Mouse (Mus musculus): ENCODE measurements around the gene Pou4f1. TPM values are rescaled to one million over a fixed set of nuclear protein-coding genes. Genes with fewer than 3 reads are reported as not detected.
"Not testable (repeated sequence)": the region's sequence is repeated elsewhere in the genome, so short reads cannot be mapped to it uniquely, and the experiment has no call there.

Gene Pou4f1
- 2.7 and 5.6 TPM in 2 replicates for polyA plus RNA-seq (2015; fragmentation: Nextera tagmentation; extraction: Ambion mirVana)

DNA sequence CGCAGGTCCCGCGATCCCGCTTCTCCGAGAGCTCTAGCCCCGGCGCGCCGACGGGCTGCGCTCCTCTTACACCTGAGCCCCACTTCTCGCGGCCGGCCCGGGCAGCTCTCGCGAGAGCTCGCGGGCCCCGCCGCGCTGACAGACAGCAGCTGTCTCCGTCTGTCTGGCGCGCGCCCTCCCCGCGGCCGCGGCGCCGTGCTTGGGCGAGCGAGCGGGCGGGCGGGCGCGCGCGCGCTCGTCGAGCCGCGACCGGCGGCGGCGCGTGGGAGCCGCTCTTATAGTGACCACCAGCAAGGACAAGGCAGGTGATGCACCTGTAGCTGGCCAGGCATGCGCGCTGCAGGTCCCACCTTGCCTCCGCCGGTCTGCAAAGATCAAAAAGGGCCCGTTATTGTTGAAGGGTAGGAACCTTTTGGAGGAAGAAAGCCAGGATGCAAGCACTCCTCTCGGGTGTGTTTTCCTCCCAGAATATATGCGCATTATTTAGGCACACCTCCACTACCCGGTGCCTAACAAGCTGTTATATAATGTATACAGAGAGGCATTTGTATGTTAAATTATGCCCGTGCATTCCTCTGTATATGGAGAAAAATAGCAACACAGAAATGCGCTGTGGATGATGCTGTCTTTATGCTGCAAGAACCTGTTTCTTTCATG lies at the start of gene Pou4f1:
Gene Pou4f1, minus strand, starts transcription at position 34 of the 657 bp plus-strand sequence.
- Histone ChIP-seq H3K4me3 (peak within 1 kb of the TSS; percentile 57), H3K4me1 (peaks cover 29% of the 10 kb centered on the region), H3K27ac (no peak within 1 kb of the TSS), H3K4me2 (peak within 1 kb of the TSS; percentile 85), H3K9me3 (replicated peaks) (no peaks in the 10 kb centered on the region), H3K9ac (peak within 1 kb of the TSS; percentile 58), H3K36me3 (ENCODE audit: poor library complexity, severe bottlenecking) (no peaks in the 10 kb centered on the region), H3K27me3 (peaks cover 97% of the 10 kb centered on the region)
- ATAC-seq: peak; percentile 93
- under 1% methylated on average over 55 of the region's 62 CpGs for WGBS

DNA sequence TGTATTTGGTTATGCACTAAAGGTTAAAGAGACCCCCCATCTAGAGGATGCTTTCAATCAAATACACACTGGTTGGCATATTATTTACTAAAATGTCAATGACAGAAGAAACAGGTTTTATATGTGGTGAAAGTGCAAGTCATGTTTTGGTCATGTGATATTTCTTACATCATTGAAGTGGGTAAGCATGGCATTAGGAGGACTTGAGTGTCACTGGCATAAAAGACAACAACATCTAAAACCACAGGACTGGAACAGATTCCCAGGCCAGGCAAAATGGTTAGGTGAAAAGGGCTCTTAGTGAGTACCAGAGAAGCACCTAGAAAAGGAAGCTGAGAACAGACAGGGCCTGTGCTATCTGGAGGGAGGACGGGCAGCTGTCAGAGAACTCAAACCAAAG lies 43.9 kb upstream of the Pou4f1 start:
- peaks cover 21% of the 10 kb centered on the region for H3K36me3 ChIP-seq (ENCODE audit: poor library complexity, severe bottlenecking)
- H3K4me3 ChIP-seq: no peak overlapping the region
- H3K9ac ChIP-seq: no peak overlapping the region
- no peak for ATAC-seq
- WGBS: 95% methylated on average over 1 of the region's 1 CpGs
- H3K4me1 ChIP-seq: no peaks in the 10 kb centered on the region
- no peaks in the 10 kb centered on the region for H3K27me3 ChIP-seq
- H3K27ac ChIP-seq: no peak overlapping the region
- no peaks in the 10 kb centered on the region for H3K9me3 ChIP-seq (replicated peaks)
- H3K4me2 ChIP-seq: no peak overlapping the region

DNA sequence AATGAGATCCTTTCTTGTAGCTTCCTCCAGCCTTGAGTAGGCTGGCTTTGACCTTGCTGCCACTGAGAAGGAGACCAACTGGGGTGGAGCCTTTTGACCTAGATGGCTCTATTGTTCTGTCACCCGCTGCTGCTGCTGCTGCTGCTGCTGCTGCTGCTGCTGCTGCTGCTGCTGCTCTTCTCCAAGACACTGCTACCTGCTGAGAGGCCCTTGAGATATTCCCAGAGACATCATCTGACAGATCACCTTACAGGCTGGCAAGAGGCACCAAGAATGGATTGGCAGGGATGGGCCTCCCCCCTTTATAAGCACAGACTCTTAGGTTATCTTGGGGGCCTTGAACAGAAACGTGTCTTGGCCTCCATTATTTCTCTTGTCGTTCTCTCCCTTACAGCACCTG lies 35.0 kb upstream of the Pou4f1 start:
- not testable (repeated sequence) for H3K4me1 ChIP-seq; H3K9ac ChIP-seq; H3K27me3 ChIP-seq; H3K9me3 ChIP-seq (replicated peaks); H3K4me2 ChIP-seq; ATAC-seq; H3K27ac ChIP-seq; H3K4me3 ChIP-seq
- 75% methylated on average over 3 of the region's 3 CpGs for WGBS
- H3K36me3 ChIP-seq (ENCODE audit: poor library complexity, severe bottlenecking): peaks cover 84% of the 10 kb centered on the region

GRCm38 (mm10) chr14:104479751-104480150 lies 12.0 kb upstream of the Pou4f1 start:
- H3K4me2 ChIP-seq: no peak overlapping the region
- H3K4me1 ChIP-seq: no peaks in the 10 kb centered on the region
- H3K27me3 ChIP-seq: peaks cover 19% of the 10 kb centered on the region
- no peak overlapping the region for H3K27ac ChIP-seq
- no peaks in the 10 kb centered on the region for H3K9me3 ChIP-seq (replicated peaks)
- no peak overlapping the region for H3K9ac ChIP-seq
- 91% methylated on average over 8 of the region's 8 CpGs for WGBS
- no peak for ATAC-seq
- H3K36me3 ChIP-seq (ENCODE audit: poor library complexity, severe bottlenecking): peaks cover 23% of the 10 kb centered on the region
- H3K4me3 ChIP-seq: no peak overlapping the region

GRCm38 (mm10) chr14:104478593-104478992 lies 10.8 kb upstream of the Pou4f1 start:
- WGBS: 64% methylated on average over 5 of the region's 5 CpGs
- H3K27me3 ChIP-seq: peaks cover 31% of the 10 kb centered on the region
- no peak for ATAC-seq

DNA sequence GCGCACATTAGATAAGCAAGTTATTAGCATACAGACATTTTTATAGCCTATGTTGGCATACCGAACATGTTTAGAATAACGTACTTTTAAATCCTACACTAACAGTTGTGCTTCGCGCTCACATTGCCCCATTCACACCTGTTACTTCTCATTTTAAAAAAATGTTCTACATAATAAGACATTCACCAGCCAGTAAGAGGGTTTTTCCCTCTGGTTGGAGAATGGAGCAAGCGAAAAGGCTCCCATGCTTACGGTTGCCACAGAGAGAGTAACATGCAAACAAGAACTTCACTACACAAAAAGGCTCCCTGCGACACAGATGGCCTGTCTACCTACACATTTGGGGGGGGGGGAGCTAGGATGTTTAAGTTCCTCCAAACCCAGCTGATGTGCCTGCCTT lies 9.8 kb upstream of the Pou4f1 start:
- Histone ChIP-seq H3K27me3 (peaks cover 40% of the 10 kb centered on the region), H3K9me3 (replicated peaks) (no peaks in the 10 kb centered on the region), H3K27ac (no peak overlapping the region), H3K4me2 (no peak overlapping the region), H3K9ac (no peak overlapping the region), H3K4me3 (no peak overlapping the region), H3K36me3 (ENCODE audit: poor library complexity, severe bottlenecking) (peaks cover 23% of the 10 kb centered on the region), H3K4me1 (peaks cover 18% of the 10 kb centered on the region)
- no peak for ATAC-seq
- 95% methylated on average over 8 of the region's 8 CpGs for WGBS

More at GRCm38 (mm10) chr14:104478593-104478992, 10.8 kb upstream of the Pou4f1 start:
- H3K9ac ChIP-seq: no peak overlapping the region
- peaks cover 23% of the 10 kb centered on the region for H3K36me3 ChIP-seq (ENCODE audit: poor library complexity, severe bottlenecking)
- H3K4me3 ChIP-seq: no peak overlapping the region
- H3K27ac ChIP-seq: no peak overlapping the region
- no peaks in the 10 kb centered on the region for H3K9me3 ChIP-seq (replicated peaks)
- no peak overlapping the region for H3K4me2 ChIP-seq
- peaks cover 8% of the 10 kb centered on the region for H3K4me1 ChIP-seq

DNA sequence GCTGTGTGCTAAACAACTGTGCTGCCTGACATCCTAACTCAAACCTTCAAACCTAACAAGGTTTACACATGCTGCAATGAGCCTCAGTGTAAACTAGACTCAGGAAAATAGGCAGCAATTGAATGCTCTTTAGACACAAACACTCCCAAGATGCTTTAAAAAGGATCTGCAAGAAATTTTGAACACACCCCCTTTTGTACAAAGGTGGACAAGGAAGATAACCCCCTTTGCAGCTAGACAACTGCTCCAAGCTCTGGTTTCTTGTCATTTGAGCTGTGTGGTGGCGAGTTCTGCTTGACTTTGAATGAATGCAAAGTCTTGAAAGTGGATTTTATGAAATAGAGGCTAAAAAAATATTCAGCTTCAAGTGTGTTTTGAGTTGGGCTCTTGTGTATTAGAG lies 7.6 kb upstream of the Pou4f1 start:
- no peak for ATAC-seq
- no peak overlapping the region for H3K4me2 ChIP-seq
- H3K27me3 ChIP-seq: peaks cover 59% of the 10 kb centered on the region
- peaks cover 23% of the 10 kb centered on the region for H3K36me3 ChIP-seq (ENCODE audit: poor library complexity, severe bottlenecking)
- H3K9me3 ChIP-seq (replicated peaks): no peaks in the 10 kb centered on the region
- WGBS: 78% methylated on average over 1 of the region's 1 CpGs
- no peak overlapping the region for H3K9ac ChIP-seq
- no peak overlapping the region for H3K4me3 ChIP-seq
- no peak overlapping the region for H3K27ac ChIP-seq
- H3K4me1 ChIP-seq: peaks cover 22% of the 10 kb centered on the region

DNA sequence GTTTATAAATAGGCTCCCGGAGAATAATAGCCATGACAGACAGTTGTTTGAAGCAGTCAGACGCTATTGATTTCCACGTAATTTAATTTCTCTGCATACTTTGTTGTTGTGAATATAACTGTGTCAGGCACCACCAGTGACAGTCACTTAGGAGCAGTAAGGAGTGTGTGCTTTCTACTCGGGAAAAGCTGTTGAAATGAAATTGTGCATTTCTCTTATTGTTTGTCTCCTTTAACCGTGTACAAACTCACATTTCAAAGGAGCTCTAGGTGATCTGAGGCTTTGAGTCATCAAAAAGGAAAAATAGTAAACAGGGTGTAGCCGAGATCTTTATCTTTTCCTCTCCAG lies 798 bp upstream of the Pou4f1 start:
- 2% methylated on average over 6 of the region's 6 CpGs for WGBS
- H3K9me3 ChIP-seq (replicated peaks): no peaks in the 10 kb centered on the region
- H3K36me3 ChIP-seq (ENCODE audit: poor library complexity, severe bottlenecking): no peaks in the 10 kb centered on the region
- H3K9ac ChIP-seq: no peak overlapping the region
- H3K4me1 ChIP-seq: peaks cover 34% of the 10 kb centered on the region
- H3K27ac ChIP-seq: no peak overlapping the region
- H3K4me3 ChIP-seq: 0 out of 2 replicates have a peak overlapping the region, but pooled peaks have one; percentile 57
- peaks cover 96% of the 10 kb centered on the region for H3K27me3 ChIP-seq
- ATAC-seq: no peak
- peak overlapping the region; percentile 85; the same call in 1 of the 2 replicates for H3K4me2 ChIP-seq

DNA sequence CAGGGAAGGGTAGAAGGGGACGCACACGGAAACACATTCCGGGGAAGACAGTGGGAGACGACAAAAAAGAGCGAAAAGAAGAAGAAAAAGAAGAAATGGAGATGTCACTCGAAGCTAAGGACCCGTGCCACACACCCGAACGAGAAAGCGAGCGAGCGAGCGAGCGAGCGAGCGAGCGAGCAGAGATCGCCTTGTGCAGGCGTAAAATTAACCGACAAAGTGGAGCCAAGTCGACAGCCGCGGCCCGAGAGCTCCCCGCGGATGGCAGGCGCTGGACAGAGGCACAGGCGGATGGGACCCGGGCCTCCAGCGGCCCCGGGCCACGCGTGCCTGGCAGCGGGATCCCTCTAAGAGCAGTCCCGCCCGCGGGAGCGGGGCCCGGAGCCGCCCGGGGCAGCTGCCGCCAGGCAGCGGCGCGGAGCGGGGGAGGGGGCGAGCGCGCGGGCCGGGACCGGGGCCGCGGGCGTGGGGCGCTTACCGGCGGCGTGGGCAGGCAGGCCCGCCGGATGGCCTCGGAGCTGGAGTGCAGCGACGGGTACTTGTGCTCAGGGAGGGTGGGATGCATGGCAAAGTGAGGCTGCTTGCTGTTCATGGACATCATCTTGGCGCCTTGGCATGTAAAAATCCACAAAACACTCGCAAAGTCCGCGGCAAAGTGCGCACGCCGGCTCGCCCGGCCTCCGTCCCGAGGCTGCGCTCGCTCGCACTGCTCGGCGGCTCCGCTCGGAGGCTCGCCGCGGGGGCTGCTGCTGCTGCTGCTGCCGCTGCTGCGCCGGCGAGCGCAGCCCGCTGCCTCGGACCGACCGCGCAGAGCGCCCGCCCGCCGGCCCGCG lies 450 bp downstream of the Pou4f1 start:
- Histone ChIP-seq H3K36me3 (ENCODE audit: poor library complexity, severe bottlenecking) (no peaks in the 10 kb centered on the region), H3K27me3 (peaks cover 97% of the 10 kb centered on the region), H3K9me3 (replicated peaks) (no peaks in the 10 kb centered on the region), H3K4me3 (peak overlapping the region; percentile 57), H3K9ac (peak overlapping the region; percentile 58), H3K4me2 (peak overlapping the region; percentile 85), H3K4me1 (peaks cover 25% of the 10 kb centered on the region), H3K27ac (no peak overlapping the region)
- peak; percentile 38 for ATAC-seq
- under 1% methylated on average over 74 of the region's 101 CpGs for WGBS

DNA sequence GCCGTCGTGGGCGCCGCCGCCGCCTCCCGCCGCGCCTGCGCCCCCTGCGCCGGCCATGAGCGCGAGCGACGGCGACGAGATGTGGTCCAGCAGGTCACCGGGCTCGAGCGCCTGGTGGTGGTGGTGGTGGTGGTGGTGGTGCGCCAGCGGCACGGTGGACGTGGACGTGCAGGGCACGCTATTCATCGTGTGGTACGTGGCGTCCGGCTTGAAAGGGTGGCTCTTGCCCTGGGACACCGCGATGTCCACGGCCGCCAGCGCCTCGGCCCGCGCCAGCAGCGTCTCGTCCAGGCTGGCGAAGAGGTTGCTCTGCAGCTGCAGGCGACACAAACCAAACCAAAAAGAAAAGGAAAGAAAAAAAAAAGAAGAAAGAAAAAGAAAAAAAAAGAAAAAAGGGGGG lies 1.2 kb downstream of the Pou4f1 start:
- ATAC-seq: no peak
- no peak overlapping the region for H3K9ac ChIP-seq
- peak overlapping the region; percentile 57 for H3K4me3 ChIP-seq
- H3K27me3 ChIP-seq: peaks cover 94% of the 10 kb centered on the region
- no peaks in the 10 kb centered on the region for H3K9me3 ChIP-seq (replicated peaks)
- H3K4me2 ChIP-seq: peak overlapping the region; percentile 85
- no peak overlapping the region for H3K27ac ChIP-seq
- no peaks in the 10 kb centered on the region for H3K36me3 ChIP-seq (ENCODE audit: poor library complexity, severe bottlenecking)
- peaks cover 21% of the 10 kb centered on the region for H3K4me1 ChIP-seq
- under 1% methylated on average over 35 of the region's 43 CpGs for WGBS

DNA sequence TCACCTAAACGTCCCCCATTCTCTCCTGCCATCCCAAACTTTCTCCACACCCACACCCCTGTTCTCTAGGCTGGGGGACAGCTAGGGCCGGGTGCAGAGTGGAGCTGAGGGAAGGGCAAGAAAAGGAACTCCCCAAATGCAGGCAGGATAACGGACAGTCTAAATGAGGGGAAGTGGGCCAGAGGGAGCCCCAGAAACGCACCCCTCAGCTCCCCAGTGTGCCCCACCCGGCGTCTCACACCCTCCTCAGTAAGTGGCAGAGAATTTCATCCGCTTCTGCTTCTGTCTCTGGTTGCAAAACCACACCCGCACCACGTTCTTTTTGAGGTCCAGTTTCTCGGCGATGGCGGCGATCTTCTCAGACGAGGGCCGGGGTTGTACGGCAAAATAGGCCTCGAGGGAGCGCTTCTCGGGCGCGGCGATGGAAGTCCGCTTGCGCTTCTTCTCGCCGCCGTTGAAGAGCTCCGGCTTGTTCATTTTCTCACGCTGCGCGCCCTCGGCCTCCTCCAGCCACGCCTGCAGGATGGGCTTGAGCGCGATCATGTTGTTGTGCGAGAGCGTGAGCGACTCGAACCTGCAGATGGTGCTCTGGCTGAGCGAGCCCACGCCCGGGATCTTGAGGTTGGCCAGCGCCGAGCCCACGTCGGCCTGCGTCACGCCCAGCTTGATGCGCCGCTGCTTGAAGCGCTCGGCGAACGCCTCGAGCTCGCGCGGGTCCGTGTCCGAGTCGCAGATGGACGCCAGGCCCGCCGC lies 2.1 kb downstream of the Pou4f1 start:
- WGBS: 1% methylated on average over 55 of the region's 64 CpGs
- H3K27ac ChIP-seq: no peak overlapping the region

GRCm38 (mm10) chr14:104464841-104465240 lies 3.0 kb downstream of the Pou4f1 start:
- no peak overlapping the region for H3K4me2 ChIP-seq
- no peak for ATAC-seq

More for the DNA sequence above, 2.1 kb downstream of the Pou4f1 start:
- Histone ChIP-seq H3K4me3 (peak overlapping the region; percentile 57), H3K27me3 (peaks cover 94% of the 10 kb centered on the region), H3K36me3 (ENCODE audit: poor library complexity, severe bottlenecking) (no peaks in the 10 kb centered on the region), H3K9me3 (replicated peaks) (no peaks in the 10 kb centered on the region), H3K4me1 (peaks cover 21% of the 10 kb centered on the region), H3K4me2 (peak overlapping the region; percentile 85), H3K9ac (no peak overlapping the region)
- no peak for ATAC-seq

More at GRCm38 (mm10) chr14:104464841-104465240, 3.0 kb downstream of the Pou4f1 start:
- Histone ChIP-seq H3K27ac (no peak overlapping the region), H3K27me3 (peaks cover 94% of the 10 kb centered on the region), H3K9me3 (replicated peaks) (no peaks in the 10 kb centered on the region), H3K4me3 (no peak overlapping the region), H3K4me1 (peaks cover 26% of the 10 kb centered on the region), H3K36me3 (ENCODE audit: poor library complexity, severe bottlenecking) (no peaks in the 10 kb centered on the region), H3K9ac (no peak overlapping the region)
- 5% methylated on average over 5 of the region's 5 CpGs for WGBS

Data from forebrain, embryonic 13.5 days (tissue).